Mouse (Mus musculus): Measurements from ENCODE around the gene Tmem107. TPM values are rescaled to one million over a fixed set of nuclear protein-coding genes. Genes with fewer than 3 reads are reported as not detected.
A peak's percentile ranks its signal among the peaks of the same experiment; 100 is the strongest.

Gene Tmem107
- polyA plus RNA-seq, 1 experiment from 2014 or later: 28.4 TPM

GRCm38 (mm10) chr11:69096987-69097900 lies 26.6 kb downstream of the Tmem107 start:
- Histone ChIP-seq H3K4me2 (peak overlapping the region; percentile 99), H3K36me3 (peaks cover 24% of the 10 kb centered on the region), H3K9ac (peak overlapping the region; percentile 89), H3K9me3 (no peaks in the 10 kb centered on the region), H3K27me3 (replicated peaks) (no peaks in the 10 kb centered on the region), H3K27ac (replicated peaks) (peak overlapping the region; percentile 98), H3K4me1 (peaks cover 71% of the 10 kb centered on the region), H3K4me3 (peak overlapping the region; percentile 71)
- WGBS: 2% methylated on average over 27 of the region's 29 CpGs
- peak; percentile 42 for ATAC-seq (ENCODE audit: extremely low read depth, insufficient number of reproducible peaks, low FRiP score, low TSS enrichment)

GRCm38 (mm10) chr11:69098039-69098761 lies 27.6 kb downstream of the Tmem107 start:
- Histone ChIP-seq H3K36me3 (peaks cover 28% of the 10 kb centered on the region), H3K4me1 (peaks cover 64% of the 10 kb centered on the region), H3K4me2 (peak overlapping the region; percentile 99), H3K9ac (peak overlapping the region; percentile 89), H3K27ac (replicated peaks) (peak overlapping the region; percentile 98), H3K9me3 (no peaks in the 10 kb centered on the region), H3K27me3 (replicated peaks) (no peaks in the 10 kb centered on the region), H3K4me3 (peak overlapping the region; percentile 71)
- WGBS: 23% methylated on average over 8 of the region's 8 CpGs
- ATAC-seq (ENCODE audit: extremely low read depth, insufficient number of reproducible peaks, low FRiP score, low TSS enrichment): no peak

GRCm38 (mm10) chr11:69098762-69099091 lies 28.1 kb downstream of the Tmem107 start:
- peak overlapping the region; percentile 71 for H3K4me3 ChIP-seq
- peak; percentile 55 for ATAC-seq (ENCODE audit: extremely low read depth, insufficient number of reproducible peaks, low FRiP score, low TSS enrichment)
- peaks cover 33% of the 10 kb centered on the region for H3K36me3 ChIP-seq
- H3K4me1 ChIP-seq: peaks cover 63% of the 10 kb centered on the region
- no peaks in the 10 kb centered on the region for H3K9me3 ChIP-seq
- under 1% methylated on average over 19 of the region's 19 CpGs for WGBS
- H3K9ac ChIP-seq: peak overlapping the region; percentile 89
- H3K27ac ChIP-seq (replicated peaks): peak overlapping the region; percentile 98
- H3K4me2 ChIP-seq: peak overlapping the region; percentile 99
- no peaks in the 10 kb centered on the region for H3K27me3 ChIP-seq (replicated peaks)

GRCm38 (mm10) chr11:69099177-69099914 lies 28.7 kb downstream of the Tmem107 start:
- H3K4me2 ChIP-seq: peak overlapping the region; percentile 99
- H3K9ac ChIP-seq: peak overlapping the region; percentile 89
- no peak for ATAC-seq (ENCODE audit: extremely low read depth, insufficient number of reproducible peaks, low FRiP score, low TSS enrichment)
- peaks cover 40% of the 10 kb centered on the region for H3K36me3 ChIP-seq
- no peaks in the 10 kb centered on the region for H3K9me3 ChIP-seq
- H3K4me1 ChIP-seq: peaks cover 56% of the 10 kb centered on the region
- peak overlapping the region; percentile 71 for H3K4me3 ChIP-seq
- no peaks in the 10 kb centered on the region for H3K27me3 ChIP-seq (replicated peaks)
- WGBS: under 1% methylated on average over 22 of the region's 22 CpGs
- H3K27ac ChIP-seq (replicated peaks): peak overlapping the region; percentile 98

- no peaks in the 10 kb centered on the region for H3K27me3 ChIP-seq (replicated peaks)
- H3K9ac ChIP-seq: peak overlapping the region; percentile 89
- ATAC-seq (ENCODE audit: extremely low read depth, insufficient number of reproducible peaks, low FRiP score, low TSS enrichment): peak; percentile 21; the same call in 1 of the 2 replicates
- peaks cover 54% of the 10 kb centered on the region for H3K4me1 ChIP-seq
- under 1% methylated on average over 23 of the region's 23 CpGs for WGBS
- H3K36me3 ChIP-seq: peaks cover 45% of the 10 kb centered on the region
- no peaks in the 10 kb centered on the region for H3K9me3 ChIP-seq
- H3K4me3 ChIP-seq: peak overlapping the region; percentile 71
- H3K27ac ChIP-seq (replicated peaks): peak overlapping the region; percentile 98
- H3K4me2 ChIP-seq: peak overlapping the region; percentile 99
Observed at GRCm38 (mm10) chr11:69099915-69100345, 29.3 kb downstream of the Tmem107 start.

- no peak for ATAC-seq (ENCODE audit: extremely low read depth, insufficient number of reproducible peaks, low FRiP score, low TSS enrichment)
- Histone ChIP-seq H3K27ac (replicated peaks) (peak overlapping the region; percentile 98), H3K9me3 (no peaks in the 10 kb centered on the region), H3K4me1 (peaks cover 49% of the 10 kb centered on the region), H3K9ac (peak overlapping the region; percentile 89), H3K4me3 (peak overlapping the region; percentile 71), H3K27me3 (replicated peaks) (no peaks in the 10 kb centered on the region), H3K4me2 (peak overlapping the region; percentile 99), H3K36me3 (peaks cover 54% of the 10 kb centered on the region)
- WGBS: 85% methylated on average over 20 of the region's 20 CpGs
Observed at GRCm38 (mm10) chr11:69100639-69101360, 30.2 kb downstream of the Tmem107 start.

- 88% methylated on average over 21 of the region's 21 CpGs for WGBS
- no peaks in the 10 kb centered on the region for H3K27me3 ChIP-seq (replicated peaks)
- no peak overlapping the region for H3K4me3 ChIP-seq
- 0 out of 2 replicates have a peak overlapping the region, but pooled peaks have one; percentile 24 for H3K9ac ChIP-seq
- H3K27ac ChIP-seq (replicated peaks): no peak overlapping the region
- no peak for ATAC-seq (ENCODE audit: extremely low read depth, insufficient number of reproducible peaks, low FRiP score, low TSS enrichment)
- H3K4me2 ChIP-seq: no peak overlapping the region
- H3K36me3 ChIP-seq: peaks cover 64% of the 10 kb centered on the region
- H3K9me3 ChIP-seq: no peaks in the 10 kb centered on the region
- peaks cover 39% of the 10 kb centered on the region for H3K4me1 ChIP-seq
Observed at GRCm38 (mm10) chr11:69101604-69102402, 31.2 kb downstream of the Tmem107 start.

- Histone ChIP-seq H3K27ac (replicated peaks) (no peak overlapping the region), H3K36me3 (peaks cover 70% of the 10 kb centered on the region), H3K27me3 (replicated peaks) (no peaks in the 10 kb centered on the region), H3K9ac (no peak overlapping the region), H3K4me2 (no peak overlapping the region), H3K9me3 (no peaks in the 10 kb centered on the region), H3K4me3 (no peak overlapping the region), H3K4me1 (peaks cover 36% of the 10 kb centered on the region)
- 90% methylated on average over 7 of the region's 7 CpGs for WGBS
- no peak for ATAC-seq (ENCODE audit: extremely low read depth, insufficient number of reproducible peaks, low FRiP score, low TSS enrichment)
Observed at GRCm38 (mm10) chr11:69102403-69102725, 31.8 kb downstream of the Tmem107 start.

- Histone ChIP-seq H3K9me3 (no peaks in the 10 kb centered on the region), H3K4me1 (peaks cover 28% of the 10 kb centered on the region), H3K36me3 (peaks cover 77% of the 10 kb centered on the region), H3K4me3 (no peak overlapping the region), H3K9ac (no peak overlapping the region), H3K27me3 (replicated peaks) (no peaks in the 10 kb centered on the region), H3K27ac (replicated peaks) (no peak overlapping the region), H3K4me2 (no peak overlapping the region)
- no peak for ATAC-seq (ENCODE audit: extremely low read depth, insufficient number of reproducible peaks, low FRiP score, low TSS enrichment)
- WGBS: 93% methylated on average over 14 of the region's 14 CpGs
Observed at GRCm38 (mm10) chr11:69103121-69103520, 32.5 kb downstream of the Tmem107 start.
